Mouse (Mus musculus) stomach, embryonic 16.5 days (tissue): ENCODE measurements around the gene Crp. TPM values are rescaled to one million over a fixed set of nuclear protein-coding genes. Genes with fewer than 3 reads are reported as not detected.

Experiments
- ATAC-seq: fragments of 200-750 bp; cut with Nextera tagmentation; 2 replicates; pipeline ENCODE4 v1.8.0; 2017; ENCODE audit warnings: moderate number of reproducible peaks, moderate TSS enrichment; ENCODE audit not compliant: insufficient read depth, low FRiP score
- H3K27ac ChIP-seq: fragments of 300-500 bp; sonication (generic); 2 replicates; pipeline ENCODE4 v1.5.1; 2014; ENCODE audit warnings: low read length
- H3K27me3 ChIP-seq: fragments of 300-500 bp; sonication (generic); 2 replicates; pipeline ENCODE4 v1.6.1; 2014; ENCODE audit warnings: low read length, control low read depth, mixed read lengths; ENCODE audit not compliant: control insufficient read depth, insufficient read depth
- H3K36me3 ChIP-seq: fragments of 300-500 bp; sonication (generic); 2 replicates; pipeline ENCODE4 v1.6.1; 2014; ENCODE audit warnings: low read length; ENCODE audit not compliant: control insufficient read depth, insufficient read depth
- H3K4me1 ChIP-seq: fragments of 300-500 bp; sonication (generic); 2 replicates; pipeline ENCODE4 v1.6.1; 2014; ENCODE audit warnings: low read length, control low read depth, mixed read lengths; ENCODE audit not compliant: control insufficient read depth, insufficient read depth
- H3K4me2 ChIP-seq: fragments of 300-500 bp; sonication (generic); 2 replicates; pipeline ENCODE4 v1.6.1; 2014; ENCODE audit warnings: low read depth, low read length, mixed read lengths
- H3K4me3 ChIP-seq: fragments of 300-500 bp; sonication (generic); replicated peaks from 2 replicates; pipeline ENCODE4 v1.5.1; 2014; ENCODE audit warnings: mild to moderate bottlenecking, low read length
- H3K9ac ChIP-seq: fragments of 300-500 bp; sonication (generic); 2 replicates; pipeline ENCODE4 v1.6.1; 2014; ENCODE audit warnings: low read length
- H3K9me3 ChIP-seq: fragments of 300-500 bp; sonication (generic); replicated peaks from 2 replicates; pipeline ENCODE4 v1.6.1; 2016; ENCODE audit warnings: low read length, control low read depth; ENCODE audit not compliant: control insufficient read depth
- WGBS: fragments of 180-500 bp; shearing (Covaris S2); extraction: QIAGEN DNeasy Blood & Tissue Kit; methylation state at CpG from one replicate; pipeline ENCODE4 v1.1.7; 2014; 5-methylcytosine and 5-hydroxymethylcytosine counted together
- polyA plus RNA-seq: library from polyadenylated mRNA; unstranded; fragments of >200 nt; fragmentation: Nextera tagmentation; extraction: Ambion mirVana; gene quantifications from 2 replicates; pipeline ENCODE4 v1.2.1, GENCODE M21; 2015

Gene Crp
- polyA plus RNA-seq, 1 experiment from 2014 or later: 4.0 TPM

DNA sequence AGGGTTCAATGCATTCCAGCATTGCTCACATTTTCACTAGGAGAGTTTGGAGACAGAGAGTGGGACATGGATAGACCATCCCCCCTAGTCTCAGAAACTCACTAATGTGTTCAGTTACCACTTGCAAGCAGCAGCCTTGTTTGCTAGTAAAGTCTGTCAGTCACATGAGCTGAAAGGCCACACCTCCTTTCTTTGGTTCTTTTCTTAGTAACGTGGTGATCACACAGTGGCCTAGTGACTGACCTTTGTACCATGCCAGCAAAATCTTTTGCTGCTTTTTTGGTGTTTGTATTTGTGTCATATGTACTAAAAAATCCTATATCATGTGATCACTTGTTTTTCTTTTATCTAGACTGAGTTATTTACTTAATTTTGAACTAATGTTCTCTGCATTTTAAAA, 88.0 kb downstream of the Crp start:
- Histone ChIP-seq H3K4me3 (no peak overlapping the region), H3K27me3 (no peaks in the 10 kb centered on the region), H3K4me2 (no peak overlapping the region), H3K4me1 (no peaks in the 10 kb centered on the region), H3K9me3 (no peaks in the 10 kb centered on the region), H3K36me3 (no peaks in the 10 kb centered on the region), H3K9ac (no peak overlapping the region), H3K27ac (no peak overlapping the region)
- ATAC-seq: no peak; the same call in 1 of the 2 replicates
- WGBS: 16% methylated on average over 1 of the region's 1 CpGs

DNA sequence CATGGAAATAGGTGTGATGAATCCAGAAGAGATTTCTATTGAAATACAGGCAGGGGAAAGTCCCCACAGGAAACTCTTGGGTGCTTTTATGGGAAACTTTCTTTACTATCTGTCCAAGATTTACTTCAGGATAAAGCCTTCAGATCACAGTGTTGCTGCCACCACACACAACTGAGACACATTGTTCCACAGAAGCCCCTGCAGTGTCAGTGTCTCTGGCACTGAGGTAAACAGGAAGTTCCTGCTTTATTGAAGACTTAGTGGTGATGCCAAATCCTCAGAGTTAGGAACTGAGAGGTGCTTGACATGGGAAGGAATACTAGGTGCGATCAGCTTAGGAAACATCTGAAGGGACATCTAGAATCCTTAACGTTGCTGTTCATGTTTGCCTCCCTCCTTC, 131.1 kb downstream of the Crp start:
- Histone ChIP-seq H3K9ac (no peak overlapping the region), H3K4me1 (no peaks in the 10 kb centered on the region), H3K4me2 (no peak overlapping the region), H3K36me3 (no peaks in the 10 kb centered on the region), H3K9me3 (no peaks in the 10 kb centered on the region), H3K4me3 (no peak overlapping the region), H3K27ac (no peak overlapping the region), H3K27me3 (no peaks in the 10 kb centered on the region)
- no peak for ATAC-seq
- WGBS: 84% methylated on average over 2 of the region's 2 CpGs

GRCm38 (mm10) chr1:172847044-172847761, 149.3 kb downstream of the Crp start:
- Histone ChIP-seq H3K4me3 (no peak overlapping the region), H3K4me2 (no peak overlapping the region), H3K27me3 (no peaks in the 10 kb centered on the region), H3K27ac (no peak overlapping the region), H3K9me3 (no peaks in the 10 kb centered on the region), H3K4me1 (no peaks in the 10 kb centered on the region), H3K36me3 (no peaks in the 10 kb centered on the region), H3K9ac (no peak overlapping the region)
- WGBS: 78% methylated on average over 2 of the region's 2 CpGs
- no peak for ATAC-seq

GRCm38 (mm10) chr1:172848171-172848570, 150.3 kb downstream of the Crp start:
- no peak for ATAC-seq
- Histone ChIP-seq H3K27ac (no peak overlapping the region), H3K4me2 (no peak overlapping the region), H3K4me1 (no peaks in the 10 kb centered on the region), H3K27me3 (no peaks in the 10 kb centered on the region), H3K4me3 (no peak overlapping the region), H3K9ac (no peak overlapping the region), H3K9me3 (no peaks in the 10 kb centered on the region), H3K36me3 (no peaks in the 10 kb centered on the region)
- WGBS: 85% methylated on average over 2 of the region's 2 CpGs

- no peak for ATAC-seq
- H3K27ac ChIP-seq: no peak overlapping the region
- H3K36me3 ChIP-seq: no peaks in the 10 kb centered on the region
- no peak overlapping the region for H3K4me3 ChIP-seq
- no peak overlapping the region for H3K9ac ChIP-seq
- no peaks in the 10 kb centered on the region for H3K9me3 ChIP-seq
- H3K4me2 ChIP-seq: no peak overlapping the region
- 57% methylated on average over 4 of the region's 4 CpGs for WGBS
- no peaks in the 10 kb centered on the region for H3K4me1 ChIP-seq
- H3K27me3 ChIP-seq: no peaks in the 10 kb centered on the region
Measured at GRCm38 (mm10) chr1:172875265-172875664, 177.4 kb downstream of the Crp start.

DNA sequence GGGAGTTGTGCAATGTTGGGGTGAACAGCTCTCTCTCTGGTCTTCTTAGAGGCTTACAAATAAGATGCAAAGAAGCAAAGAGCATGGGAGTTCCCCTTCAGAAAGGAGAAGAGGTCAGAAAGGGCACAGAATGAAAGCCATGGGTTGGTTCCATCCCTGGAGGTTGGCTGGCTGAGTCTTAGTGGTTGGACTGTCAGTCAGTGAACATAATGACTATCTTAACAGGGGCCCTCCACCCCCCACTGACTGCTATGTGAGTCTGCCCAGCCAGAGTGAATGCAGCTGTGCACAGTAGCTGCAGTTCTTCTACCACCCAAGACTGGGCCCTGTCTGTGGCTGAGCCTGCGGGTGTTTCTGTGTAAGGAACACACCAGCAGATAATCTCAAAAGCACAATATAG, 178.8 kb downstream of the Crp start:
- ATAC-seq: no peak
- no peak overlapping the region for H3K4me2 ChIP-seq
- H3K27me3 ChIP-seq: no peaks in the 10 kb centered on the region
- H3K9me3 ChIP-seq: no peaks in the 10 kb centered on the region
- no peak overlapping the region for H3K4me3 ChIP-seq
- 46% methylated on average over 1 of the region's 1 CpGs for WGBS
- H3K27ac ChIP-seq: no peak overlapping the region
- H3K36me3 ChIP-seq: no peaks in the 10 kb centered on the region
- no peaks in the 10 kb centered on the region for H3K4me1 ChIP-seq
- no peak overlapping the region for H3K9ac ChIP-seq

Other genes starting within 250 kb of the Crp start
- 0.59 and 0.91 TPM in 2 replicates for gene Slamf9, start 222.7 kb upstream of the Crp start, polyA plus RNA-seq
- 51.6 and 55.3 TPM in 2 replicates for gene Igsf9, start 216.3 kb upstream of the Crp start, polyA plus RNA-seq
- 377 and 446 TPM in 2 replicates for gene Tagln2, start 198.0 kb upstream of the Crp start, polyA plus RNA-seq
- 2.6 and 3.1 TPM in 2 replicates for gene Cfap45, start 177.3 kb upstream of the Crp start, polyA plus RNA-seq
- gene Vsig8, start 142.1 kb upstream of the Crp start, polyA plus RNA-seq: 1.6 and 2.5 TPM in 2 replicates
- gene Slamf8, start 107.5 kb upstream of the Crp start, polyA plus RNA-seq: 0.39 and 0.45 TPM in 2 replicates
- not detected in 2 replicates for gene Fcrl6, start 95.5 kb upstream of the Crp start, polyA plus RNA-seq
- 12.7 and 13.7 TPM in 2 replicates for gene Dusp23, start 65.1 kb upstream of the Crp start, polyA plus RNA-seq
- gene Apcs, start 197.0 kb downstream of the Crp start, polyA plus RNA-seq: 4.0 and 4.1 TPM in 2 replicates